Mouse (Mus musculus) testis, adult 2 months (tissue): ENCODE measurements at regions not wholly inside any gene's neighbourhood (a gene's known extent, or its start where the extent isn't known, plus 50 kb on each side); places are given as distances from the start of the nearest gene placed in this dataset.

Experiments
- CTCF ChIP-seq: fragments of 200-500 bp; IDR thresholded peaks from 2 replicates; pipeline ENCODE4 v1.5.1; 2012; ENCODE audit warnings: low read depth, mild to moderate bottlenecking, inconsistent platforms, low read length, moderate library complexity; ENCODE audit not compliant: control insufficient read depth, insufficient read depth, insufficient replicate concordance
- POLR2A ChIP-seq: fragments of 200-500 bp; IDR thresholded peaks from 2 replicates; pipeline ENCODE4 v1.6.1; 2012; ENCODE audit warnings: low read depth, mild to moderate bottlenecking, inconsistent platforms, low read length, moderate library complexity; ENCODE audit not compliant: control insufficient read depth

DNA sequence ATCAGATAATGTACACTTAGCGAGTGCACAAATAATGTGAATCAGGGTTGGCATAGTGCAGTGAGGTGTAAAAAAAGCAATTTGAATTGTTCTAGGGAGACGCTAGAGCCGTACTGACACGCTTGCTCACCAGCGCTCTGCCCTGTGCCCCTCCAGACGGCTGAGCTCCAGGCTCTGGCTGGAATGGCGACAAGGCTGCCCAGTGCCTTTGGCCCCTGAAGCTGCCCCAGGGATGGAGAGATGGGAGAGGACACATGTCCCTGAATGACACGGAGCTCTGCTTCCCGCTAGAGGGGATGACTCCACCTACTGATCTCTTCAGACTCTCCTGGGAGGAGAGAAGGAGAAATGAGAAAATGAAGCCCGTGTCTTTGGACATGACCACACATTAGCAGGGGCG lies 143.3 kb upstream of the Cadm1 start:
- TF ChIP-seq CTCF (no peak), POLR2A (no peak)
